Mouse (Mus musculus): ENCODE measurements around the gene Efna1. TPM values are rescaled to one million over a fixed set of nuclear protein-coding genes. Genes with fewer than 3 reads are reported as not detected.

Gene Efna1
- polyA plus RNA-seq, 1 experiment from 2014 or later, result 14.3 TPM

DNA sequence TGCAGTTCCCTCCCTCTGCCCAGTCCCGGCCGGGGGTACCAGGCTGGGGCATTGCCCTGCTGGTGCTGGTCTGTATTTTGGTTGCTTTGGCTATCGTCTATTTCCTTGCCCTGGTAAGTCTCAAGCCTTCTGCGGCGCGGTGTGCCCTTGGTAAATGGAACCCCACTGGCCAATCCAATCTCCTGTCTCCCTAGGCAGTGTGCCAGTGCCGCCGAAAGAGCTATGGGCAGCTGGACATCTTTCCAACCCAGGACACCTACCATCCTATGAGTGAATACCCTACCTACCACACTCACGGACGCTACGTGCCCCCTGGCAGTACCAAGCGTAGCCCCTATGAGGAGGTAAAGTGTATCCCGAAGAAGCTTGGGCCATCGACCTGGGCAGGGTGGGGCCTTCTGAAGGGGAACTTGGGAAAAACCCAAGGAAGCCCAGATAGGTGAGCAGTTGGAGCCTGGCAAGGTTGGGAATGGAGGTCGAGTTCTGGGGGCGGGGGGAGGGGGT is 49.1 kb downstream of the Efna1 start:
- Histone ChIP-seq H3K4me2 (replicated peaks) (no peak overlapping the region), H3K4me3 (no peak overlapping the region), H3K4me1 (peaks cover 19% of the 10 kb centered on the region), H3K9ac (no peak overlapping the region), H3K9me3 (replicated peaks) (no peaks in the 10 kb centered on the region), H3K27ac (no peak overlapping the region), H3K27me3 (no peaks in the 10 kb centered on the region; the same call in 1 of the 2 replicates), H3K36me3 (peaks cover 36% of the 10 kb centered on the region)
- 77% methylated on average over 16 of the region's 16 CpGs for WGBS
- no peak for ATAC-seq (ENCODE audit: low FRiP score)

DNA sequence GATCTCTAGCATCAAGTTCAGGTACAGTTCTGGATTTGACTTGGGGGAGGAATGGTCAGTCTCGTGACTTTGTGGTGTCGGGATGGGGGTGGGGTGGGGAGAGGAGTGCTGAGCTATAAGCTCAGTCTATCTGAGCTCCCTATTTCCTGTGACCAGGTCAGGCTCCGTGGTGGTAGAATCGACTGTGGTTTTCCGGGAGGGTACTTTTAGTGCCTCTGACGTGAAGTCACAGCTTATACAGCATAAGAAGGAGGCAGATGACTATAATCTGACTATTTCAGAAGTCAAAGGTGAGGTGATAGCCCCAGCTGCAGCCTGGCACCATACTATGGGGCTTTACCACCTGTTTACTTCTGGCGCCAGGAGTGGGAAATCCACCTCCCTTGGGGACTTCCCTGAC is 49.6 kb downstream of the Efna1 start:
- Histone ChIP-seq H3K4me1 (peaks cover 24% of the 10 kb centered on the region), H3K9me3 (replicated peaks) (no peaks in the 10 kb centered on the region), H3K4me3 (no peak overlapping the region), H3K27ac (no peak overlapping the region), H3K9ac (no peak overlapping the region), H3K36me3 (peaks cover 31% of the 10 kb centered on the region), H3K27me3 (no peaks in the 10 kb centered on the region; the same call in 1 of the 2 replicates), H3K4me2 (replicated peaks) (no peak overlapping the region)
- WGBS, result 71% methylated on average over 7 of the region's 7 CpGs
- no peak for ATAC-seq (ENCODE audit: low FRiP score)

DNA sequence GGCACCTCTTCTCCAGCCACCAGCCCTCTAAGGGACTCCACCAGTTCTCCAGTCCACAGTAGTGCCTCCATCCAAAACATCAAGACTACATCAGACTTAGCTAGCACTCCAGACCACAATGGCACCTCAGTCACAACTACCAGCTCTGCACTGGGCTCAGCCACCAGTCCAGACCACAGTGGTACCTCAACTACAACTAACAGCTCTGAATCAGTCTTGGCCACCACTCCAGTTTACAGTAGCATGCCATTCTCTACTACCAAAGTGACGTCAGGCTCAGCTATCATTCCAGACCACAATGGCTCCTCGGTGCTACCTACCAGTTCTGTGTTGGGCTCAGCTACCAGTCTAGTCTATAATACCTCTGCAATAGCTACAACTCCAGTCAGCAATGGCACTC is 50.4 kb downstream of the Efna1 start:
- no peak overlapping the region for H3K4me2 ChIP-seq (replicated peaks)
- H3K4me1 ChIP-seq, result peaks cover 31% of the 10 kb centered on the region
- H3K4me3 ChIP-seq, result no peak overlapping the region
- H3K9me3 ChIP-seq (replicated peaks), result no peaks in the 10 kb centered on the region
- peaks cover 24% of the 10 kb centered on the region for H3K36me3 ChIP-seq
- no peak for ATAC-seq (ENCODE audit: low FRiP score)
- WGBS, result 92% methylated on average over 2 of the region's 2 CpGs
- H3K27me3 ChIP-seq, result no peaks in the 10 kb centered on the region; the same call in 1 of the 2 replicates
- no peak overlapping the region for H3K27ac ChIP-seq
- no peak overlapping the region for H3K9ac ChIP-seq

DNA sequence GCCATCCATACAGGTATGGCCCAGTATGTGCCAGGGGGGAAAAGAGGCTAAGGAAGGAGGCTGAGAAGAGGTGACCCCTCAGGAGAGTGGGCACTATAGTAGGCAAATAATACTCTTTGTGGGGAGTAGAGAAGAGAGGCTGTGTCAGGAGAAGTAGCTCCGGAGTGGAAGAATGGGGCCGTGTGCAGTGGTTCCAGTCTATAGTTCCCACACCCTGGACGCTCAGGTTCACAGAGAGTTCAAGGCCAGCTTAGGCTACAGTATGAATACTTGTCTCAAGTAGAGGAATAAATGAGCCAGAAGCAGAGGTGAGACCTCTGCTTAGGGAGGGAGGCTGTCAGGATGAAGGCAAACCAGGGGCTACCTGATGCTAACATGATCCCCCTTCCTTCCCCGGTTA is 51.7 kb downstream of the Efna1 start:
- Histone ChIP-seq H3K9me3 (replicated peaks) (no peaks in the 10 kb centered on the region), H3K27me3 (no peaks in the 10 kb centered on the region; the same call in 1 of the 2 replicates), H3K4me2 (replicated peaks) (0 out of 2 replicates have a peak overlapping the region, but pooled peaks have one; percentile 70), H3K4me1 (peaks cover 44% of the 10 kb centered on the region), H3K9ac (no peak overlapping the region), H3K27ac (no peak overlapping the region), H3K4me3 (no peak overlapping the region), H3K36me3 (peaks cover 12% of the 10 kb centered on the region)
- ATAC-seq (ENCODE audit: low FRiP score), result no peak
- WGBS, result 58% methylated on average over 4 of the region's 4 CpGs

DNA sequence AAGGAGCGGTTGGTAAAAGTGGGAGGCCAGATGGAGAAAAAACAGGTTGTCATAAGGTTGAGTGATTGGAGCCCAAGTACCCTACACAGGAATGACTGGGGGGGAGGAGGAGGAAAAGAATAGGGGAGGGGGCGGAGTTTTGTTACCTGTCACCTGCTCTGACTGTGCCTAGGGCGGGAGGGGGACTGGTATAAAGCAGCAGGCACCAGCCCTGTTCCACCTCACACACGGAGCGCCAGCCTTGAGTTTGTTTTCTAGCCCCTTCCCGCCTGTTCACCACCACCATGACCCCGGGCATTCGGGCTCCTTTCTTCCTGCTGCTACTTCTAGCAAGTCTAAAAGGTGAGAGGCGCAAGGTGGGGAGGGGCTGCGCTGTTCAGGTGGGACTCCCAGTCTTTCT is 52.1 kb downstream of the Efna1 start, which contains the start of gene Muc1:
Gene Muc1 (plus strand): TSS at position 222 of the 400 bp plus-strand sequence.
- Histone ChIP-seq H3K4me2 (replicated peaks) (peak within 1 kb of the TSS; percentile 70), H3K4me1 (peaks cover 49% of the 10 kb centered on the region), H3K36me3 (peaks cover 14% of the 10 kb centered on the region), H3K27me3 (no peaks in the 10 kb centered on the region; the same call in 1 of the 2 replicates), H3K4me3 (peak within 1 kb of the TSS; percentile 49), H3K9me3 (replicated peaks) (no peaks in the 10 kb centered on the region), H3K27ac (peak within 1 kb of the TSS; percentile 88), H3K9ac (peak within 1 kb of the TSS; percentile 76)
- ATAC-seq (ENCODE audit: low FRiP score), result no peak
- WGBS, result 32% methylated on average over 10 of the region's 10 CpGs

DNA sequence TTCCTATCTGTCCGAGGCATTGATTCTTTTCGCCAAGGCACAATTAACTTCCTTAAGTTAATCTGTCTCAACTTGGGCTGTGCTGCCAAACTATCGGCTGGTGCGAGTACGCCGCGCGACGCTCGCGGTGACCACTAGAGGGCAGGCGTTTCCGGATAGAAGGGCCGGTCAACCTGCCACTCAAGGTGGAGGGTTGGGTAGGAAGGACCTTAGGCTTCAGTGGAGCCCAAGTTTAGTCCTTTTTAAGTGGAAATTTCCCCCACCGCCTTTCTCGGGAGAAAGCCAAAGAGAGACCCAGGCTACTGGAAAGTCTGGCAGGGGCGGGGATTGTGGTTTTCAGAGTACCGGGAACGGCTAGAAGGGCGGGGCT is 52.8 kb downstream of the Efna1 start:
- peak overlapping the region; percentile 88 for H3K27ac ChIP-seq
- H3K4me3 ChIP-seq, result peak overlapping the region; percentile 49
- peaks cover 12% of the 10 kb centered on the region for H3K36me3 ChIP-seq
- no peaks in the 10 kb centered on the region; the same call in 1 of the 2 replicates for H3K27me3 ChIP-seq
- under 1% methylated on average over 20 of the region's 20 CpGs for WGBS
- H3K9ac ChIP-seq, result peak overlapping the region; percentile 76
- H3K9me3 ChIP-seq (replicated peaks), result no peaks in the 10 kb centered on the region
- ATAC-seq (ENCODE audit: low FRiP score), result peak; percentile 21
- H3K4me1 ChIP-seq, result peaks cover 55% of the 10 kb centered on the region
- peak overlapping the region; percentile 70 for H3K4me2 ChIP-seq (replicated peaks)

DNA sequence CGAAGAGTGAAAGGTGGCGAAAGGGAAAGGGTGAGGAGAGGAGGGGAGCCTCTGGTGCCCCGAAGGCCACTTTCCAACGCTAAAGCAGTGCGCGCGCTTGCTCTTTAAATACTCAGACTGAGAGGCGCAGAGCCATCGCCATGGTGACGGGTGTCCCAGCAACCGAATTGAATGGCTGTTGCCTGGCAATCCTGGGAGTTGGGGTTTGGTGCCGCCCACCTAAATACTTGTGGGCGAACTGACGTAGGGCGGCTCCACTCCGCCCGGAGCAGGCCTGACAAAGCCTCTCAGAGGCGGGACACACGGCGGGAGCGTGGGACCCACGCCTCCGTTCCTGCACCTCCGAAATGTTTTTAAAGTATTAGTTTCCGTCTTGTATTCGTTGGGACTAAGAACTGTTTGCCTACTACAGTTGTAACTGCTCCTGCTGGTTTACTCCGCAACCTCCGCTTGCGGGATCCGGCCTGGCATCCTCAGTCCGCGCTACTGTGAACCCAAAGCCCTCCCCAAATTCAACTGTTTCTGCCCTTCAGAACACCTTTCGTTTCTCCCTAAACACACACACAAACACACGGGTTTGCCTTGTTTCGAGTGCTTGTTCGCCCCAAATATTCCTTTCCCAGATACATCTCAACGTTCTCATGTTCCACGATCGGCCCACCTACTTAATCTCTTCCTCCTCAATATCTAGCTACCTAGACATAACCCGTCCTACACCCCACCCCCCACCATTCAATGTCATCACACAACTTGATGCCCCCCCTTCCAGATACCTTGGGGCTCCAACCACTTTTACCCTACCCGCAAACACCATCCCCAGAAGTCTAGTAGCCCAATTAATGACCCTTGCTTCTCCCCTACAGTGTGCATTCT is 53.4 kb downstream of the Efna1 start:
- Histone ChIP-seq H3K4me2 (replicated peaks) (peak overlapping the region; percentile 70), H3K27ac (peak overlapping the region; percentile 88), H3K27me3 (no peaks in the 10 kb centered on the region; the same call in 1 of the 2 replicates), H3K4me1 (peaks cover 60% of the 10 kb centered on the region), H3K9me3 (replicated peaks) (no peaks in the 10 kb centered on the region), H3K36me3 (peaks cover 17% of the 10 kb centered on the region; the same call in 1 of the 2 replicates), H3K4me3 (peak overlapping the region; percentile 49), H3K9ac (peak overlapping the region; percentile 76)
- peak; percentile 67 for ATAC-seq (ENCODE audit: low FRiP score)
- WGBS, result 2% methylated on average over 41 of the region's 41 CpGs

DNA sequence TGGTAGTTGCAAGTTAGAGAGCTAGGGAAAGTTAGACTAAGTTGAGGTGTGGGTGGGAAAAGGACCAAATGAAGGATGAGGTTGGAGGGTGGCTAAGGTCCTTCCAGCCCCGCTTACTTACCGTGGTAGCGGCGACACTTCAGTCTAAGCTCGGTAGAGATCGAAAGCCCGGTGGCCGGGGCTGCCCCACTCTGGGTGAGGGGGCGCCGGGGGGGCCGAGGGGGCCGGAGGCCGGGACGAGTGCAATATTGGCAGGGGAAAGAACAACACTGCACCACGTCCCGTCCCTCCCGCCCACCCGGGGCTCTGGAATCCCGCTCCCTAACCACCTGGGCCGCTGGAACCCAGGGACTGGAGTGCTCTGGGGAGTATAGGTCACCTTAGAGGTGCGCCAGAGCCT is 54.0 kb downstream of the Efna1 start, which contains the start of gene Mtx1:
Gene Mtx1 (minus strand): TSS at position 189 of the 400 bp plus-strand sequence.
- Histone ChIP-seq H3K4me1 (peaks cover 60% of the 10 kb centered on the region), H3K27me3 (no peaks in the 10 kb centered on the region; the same call in 1 of the 2 replicates), H3K4me2 (replicated peaks) (peak within 1 kb of the TSS; percentile 70), H3K36me3 (peaks cover 20% of the 10 kb centered on the region; the same call in 1 of the 2 replicates), H3K4me3 (peak within 1 kb of the TSS; percentile 49), H3K9ac (peak within 1 kb of the TSS; percentile 76), H3K27ac (peak within 1 kb of the TSS; percentile 88), H3K9me3 (replicated peaks) (no peaks in the 10 kb centered on the region)
- 2% methylated on average over 21 of the region's 21 CpGs for WGBS
- ATAC-seq (ENCODE audit: low FRiP score), result peak; percentile 5

DNA sequence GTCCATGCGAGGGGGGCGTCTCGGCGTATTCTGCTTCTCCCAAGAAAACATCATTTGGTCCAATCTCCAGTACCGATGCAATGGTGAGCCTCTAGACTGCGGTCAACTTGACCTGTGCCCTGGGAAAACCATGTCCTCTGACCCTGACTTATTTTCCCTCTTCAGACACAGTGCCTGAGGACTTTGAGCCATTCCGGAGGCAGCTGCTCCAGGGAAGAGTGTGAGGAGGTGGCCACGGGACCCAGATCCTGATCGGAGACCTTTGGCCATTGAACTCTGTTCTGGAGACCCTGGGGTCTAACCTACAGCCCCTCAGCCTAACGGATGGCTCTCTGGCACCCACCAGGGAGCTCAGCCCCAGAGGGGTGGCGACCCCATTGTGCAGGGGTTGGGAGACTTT is 54.6 kb downstream of the Efna1 start:
- Histone ChIP-seq H3K9ac (peak overlapping the region; percentile 76), H3K27me3 (no peaks in the 10 kb centered on the region; the same call in 1 of the 2 replicates), H3K4me2 (replicated peaks) (peak overlapping the region; percentile 70), H3K27ac (peak overlapping the region; percentile 88), H3K4me1 (peaks cover 60% of the 10 kb centered on the region), H3K4me3 (peak overlapping the region; percentile 49), H3K9me3 (replicated peaks) (no peaks in the 10 kb centered on the region), H3K36me3 (peaks cover 25% of the 10 kb centered on the region; the same call in 1 of the 2 replicates)
- no peak; the same call in 1 of the 2 replicates for ATAC-seq (ENCODE audit: low FRiP score)
- whole genome bisulfite sequencing, result 7% methylated on average over 11 of the region's 11 CpGs

DNA sequence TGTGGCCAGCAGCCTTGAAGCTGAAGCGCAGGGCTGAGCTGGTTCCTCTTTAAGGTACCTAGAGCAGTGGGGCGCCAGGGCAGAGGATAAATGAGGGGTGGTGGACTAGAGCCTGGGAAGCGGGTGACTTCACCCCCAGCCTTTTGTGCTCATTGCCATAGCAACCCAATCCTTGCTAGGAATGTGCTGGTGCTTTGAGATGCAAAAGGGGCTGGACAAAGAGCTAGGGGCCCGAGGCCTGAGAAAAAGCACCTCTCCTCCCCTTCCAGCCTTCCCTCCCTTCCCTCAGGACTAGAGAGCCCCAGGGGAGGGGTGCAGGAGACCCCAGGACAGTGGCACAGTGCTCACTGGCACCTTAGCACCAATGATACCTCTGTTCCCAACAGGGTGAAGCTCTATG is 55.0 kb downstream of the Efna1 start:
- WGBS, result 20% methylated on average over 4 of the region's 4 CpGs
- ATAC-seq (ENCODE audit: low FRiP score), result peak; percentile 62
- peaks cover 62% of the 10 kb centered on the region for H3K4me1 ChIP-seq
- peak overlapping the region; percentile 76 for H3K9ac ChIP-seq
- no peaks in the 10 kb centered on the region; the same call in 1 of the 2 replicates for H3K27me3 ChIP-seq
- H3K4me2 ChIP-seq (replicated peaks), result peak overlapping the region; percentile 70
- peak overlapping the region; percentile 88 for H3K27ac ChIP-seq
- H3K36me3 ChIP-seq, result peaks cover 29% of the 10 kb centered on the region; the same call in 1 of the 2 replicates
- no peaks in the 10 kb centered on the region for H3K9me3 ChIP-seq (replicated peaks)
- peak overlapping the region; percentile 49 for H3K4me3 ChIP-seq

DNA sequence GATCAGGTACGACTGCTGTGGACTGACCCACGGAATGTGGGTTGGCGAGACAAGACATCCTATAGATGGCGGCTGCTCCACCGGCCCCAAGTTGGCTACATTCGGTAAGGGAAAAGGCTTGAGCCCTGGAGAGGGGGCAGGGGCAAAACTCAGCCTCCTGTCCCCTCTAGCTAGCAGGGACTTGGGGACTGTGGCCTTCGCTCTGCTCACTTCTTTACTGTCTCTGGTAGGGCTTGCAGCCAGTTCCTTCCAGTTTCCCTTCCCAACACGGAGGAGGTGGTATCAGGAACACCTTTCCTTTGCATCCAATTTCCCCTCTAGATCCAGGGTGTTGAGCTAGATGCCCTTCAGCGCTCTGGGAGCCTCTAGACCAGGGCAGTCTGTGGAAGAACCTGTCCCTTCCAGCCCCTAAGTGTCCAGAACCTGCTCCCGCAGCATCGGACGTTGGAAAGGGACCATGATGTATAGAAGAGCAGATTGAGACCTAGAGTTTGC is 55.6 kb downstream of the Efna1 start:
- H3K9ac ChIP-seq, result peak overlapping the region; percentile 76
- peaks cover 64% of the 10 kb centered on the region for H3K4me1 ChIP-seq
- ATAC-seq (ENCODE audit: low FRiP score), result no peak
- H3K27ac ChIP-seq, result peak overlapping the region; percentile 88
- peak overlapping the region; percentile 49 for H3K4me3 ChIP-seq
- H3K4me2 ChIP-seq (replicated peaks), result peak overlapping the region; percentile 70
- H3K27me3 ChIP-seq, result no peaks in the 10 kb centered on the region; the same call in 1 of the 2 replicates
- peaks cover 30% of the 10 kb centered on the region; the same call in 1 of the 2 replicates for H3K36me3 ChIP-seq
- H3K9me3 ChIP-seq (replicated peaks), result no peaks in the 10 kb centered on the region
- 23% methylated on average over 12 of the region's 12 CpGs for WGBS

DNA sequence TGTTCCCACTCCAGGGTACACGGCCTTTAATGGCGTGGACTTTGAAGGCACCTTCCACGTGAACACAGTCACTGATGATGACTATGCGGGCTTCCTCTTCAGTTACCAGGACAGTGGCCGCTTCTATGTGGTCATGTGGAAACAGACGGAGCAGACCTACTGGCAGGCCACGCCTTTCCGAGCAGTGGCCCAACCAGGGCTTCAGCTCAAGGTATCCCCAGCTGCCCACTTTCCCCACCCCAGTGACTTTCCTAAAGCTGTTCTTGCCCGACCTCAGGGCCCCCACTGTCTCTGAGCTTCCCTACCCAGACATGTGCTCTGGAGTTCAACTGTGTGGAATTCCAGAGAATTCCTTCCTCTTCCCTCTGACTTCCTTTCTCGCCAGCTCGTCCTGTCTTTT is 56.1 kb downstream of the Efna1 start:
- H3K36me3 ChIP-seq, result peaks cover 34% of the 10 kb centered on the region; the same call in 1 of the 2 replicates

More for the DNA sequence above, 56.1 kb downstream of the Efna1 start:
- peak overlapping the region; percentile 76 for H3K9ac ChIP-seq
- peak overlapping the region; percentile 88 for H3K27ac ChIP-seq
- H3K4me3 ChIP-seq, result peak overlapping the region; percentile 49
- ATAC-seq (ENCODE audit: low FRiP score), result 0 out of 2 replicates have a peak, but pooled peaks have one; percentile 4
- peaks cover 66% of the 10 kb centered on the region for H3K4me1 ChIP-seq
- H3K9me3 ChIP-seq (replicated peaks), result no peaks in the 10 kb centered on the region
- H3K27me3 ChIP-seq, result no peaks in the 10 kb centered on the region
- 38% methylated on average over 11 of the region's 11 CpGs for WGBS
- peak overlapping the region; percentile 70 for H3K4me2 ChIP-seq (replicated peaks)
